Mouse (Mus musculus) adrenal gland, postnatal 10 days (tissue): Measurements from ENCODE around the gene Sqor. TPM values are rescaled to one million over a fixed set of nuclear protein-coding genes. Genes with fewer than 3 reads are reported as not detected.

Source experiments
- DNase-seq: peaks from one replicate; pipeline ENCODE4 v3.0.0; 2021; ENCODE audit warnings: mixed read lengths
- total RNA-seq, 2 experiments: library from RNA; stranded (reverse); gene quantifications; 2 replicates each; pipeline ENCODE4 v1.2.3; 2021

The Sqor gene
- total RNA-seq, 2 experiments from 2014 or later, result 45.4 to 59.1 TPM

DNA sequence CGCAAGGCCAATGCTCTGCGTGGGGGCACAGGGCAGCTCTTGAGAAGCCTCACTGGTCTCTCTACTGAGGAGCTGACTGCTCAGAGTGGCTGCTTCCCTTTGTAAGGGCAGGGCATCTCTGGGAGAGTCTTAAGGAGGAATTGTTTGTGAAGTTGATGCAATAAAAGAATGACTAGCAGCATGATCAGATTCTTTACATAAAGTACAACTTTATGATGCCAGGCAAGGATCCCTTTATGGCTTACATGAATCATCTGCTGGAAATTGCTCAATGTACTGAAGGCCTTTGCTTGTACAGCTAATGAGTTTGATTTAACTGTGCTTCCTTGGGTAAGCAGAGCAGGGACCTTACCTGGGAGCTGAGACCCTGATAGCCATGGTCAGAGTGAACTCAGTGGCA lies 18.7 kb downstream of the Sqor start:
- DNase-seq, result no peak

DNA sequence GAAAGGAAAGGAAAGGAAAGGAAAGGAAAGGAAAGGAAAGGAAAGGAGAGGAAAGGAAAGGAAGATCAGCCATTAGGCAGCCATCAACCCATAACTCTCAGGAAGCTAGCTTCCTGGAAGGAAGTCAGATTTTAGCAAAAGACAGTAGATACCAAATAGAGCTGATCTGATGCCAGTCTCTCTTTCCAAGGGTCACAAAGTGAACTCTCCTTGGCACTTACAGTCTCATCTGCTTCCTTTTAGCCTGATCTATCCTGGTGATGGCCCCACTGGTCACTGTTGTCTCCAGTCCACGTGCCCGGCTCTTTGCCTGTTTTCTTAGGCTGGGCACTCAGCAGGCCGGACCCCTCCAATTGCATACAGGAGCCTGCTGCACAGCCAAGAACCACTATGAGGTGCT lies 19.7 kb downstream of the Sqor start:
- DNase-seq, result no peak

GRCm38 (mm10) chr2:122786167-122786566 lies 21.1 kb downstream of the Sqor start:
- DNase-seq, result no peak

DNA sequence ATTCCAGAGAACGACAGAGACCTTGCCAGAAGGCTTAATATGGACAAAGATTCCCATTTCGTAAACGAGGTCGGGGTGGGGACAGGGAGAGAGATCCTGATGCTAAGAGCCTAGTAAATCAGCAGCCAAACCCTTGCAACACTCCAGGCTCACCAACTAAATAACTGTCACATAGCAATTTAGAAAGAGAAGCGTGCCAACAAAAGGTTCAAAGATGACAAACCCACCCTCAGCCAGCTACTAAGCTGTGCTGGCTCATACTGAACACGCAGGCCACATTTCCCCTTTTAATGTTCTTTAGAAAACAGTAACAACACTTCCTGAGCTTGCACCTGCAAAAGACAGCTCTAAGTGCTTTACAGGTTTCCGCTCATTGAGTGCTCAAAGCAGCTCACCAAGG lies 24.3 kb downstream of the Sqor start:
- DNase-seq, result peak; percentile 33

GRCm38 (mm10) chr2:122789730-122790129 lies 24.7 kb downstream of the Sqor start:
- no peak for DNase-seq

- no peak for DNase-seq
These were observed 39.4 kb downstream of the Sqor start for GRCm38 (mm10) chr2:122804392-122804791.

- no peak for DNase-seq
These were observed 41.0 kb downstream of the Sqor start for GRCm38 (mm10) chr2:122806040-122806439.

GRCm38 (mm10) chr2:122809027-122809426 lies 44.0 kb downstream of the Sqor start:
- no peak for DNase-seq

DNA sequence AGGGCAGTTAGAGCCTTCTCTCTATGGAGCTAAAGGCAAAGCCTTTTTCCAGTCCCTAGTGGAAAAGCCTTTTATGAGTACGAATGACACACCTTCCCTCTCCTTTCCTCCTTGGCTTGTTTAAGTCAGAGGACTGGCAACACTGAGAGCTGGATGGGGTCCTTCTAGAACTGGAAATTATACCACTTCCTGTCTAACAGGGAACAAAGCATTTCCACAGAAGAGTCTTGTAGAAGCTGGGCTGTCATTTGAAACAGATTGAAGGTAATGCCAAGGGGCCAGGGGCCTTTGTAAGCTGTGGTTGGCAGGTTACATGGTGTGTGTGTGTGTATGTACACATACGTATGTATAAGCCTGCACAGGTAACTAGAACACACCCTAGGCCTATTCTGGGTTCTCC lies 51.9 kb downstream of the Sqor start:
- DNase-seq, result no peak

GRCm38 (mm10) chr2:122821246-122821645 lies 56.2 kb downstream of the Sqor start:
- DNase-seq, result no peak

- peak; percentile 50 for DNase-seq
These were observed 60.6 kb downstream of the Sqor start for GRCm38 (mm10) chr2:122825406-122826236.

DNA sequence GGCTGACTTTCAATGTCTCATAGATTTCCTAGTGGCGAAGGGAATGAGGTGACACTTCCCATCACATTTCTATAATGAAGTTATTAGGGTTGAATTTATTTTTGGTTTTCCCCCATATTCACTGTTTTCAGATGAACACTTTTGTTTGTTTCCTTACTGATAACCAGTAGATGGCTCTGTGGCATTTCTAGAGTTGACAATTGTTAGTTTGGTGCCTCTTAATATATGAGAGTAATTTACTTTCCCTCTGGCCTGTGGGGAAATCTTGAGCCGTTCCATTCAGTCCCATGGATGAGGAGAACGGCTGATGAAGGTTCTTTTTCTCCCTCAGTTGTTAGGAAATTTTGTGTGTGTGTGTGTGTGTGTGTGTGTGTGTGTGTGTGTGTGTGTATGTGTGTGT lies 61.3 kb downstream of the Sqor start:
- no peak for DNase-seq

DNA sequence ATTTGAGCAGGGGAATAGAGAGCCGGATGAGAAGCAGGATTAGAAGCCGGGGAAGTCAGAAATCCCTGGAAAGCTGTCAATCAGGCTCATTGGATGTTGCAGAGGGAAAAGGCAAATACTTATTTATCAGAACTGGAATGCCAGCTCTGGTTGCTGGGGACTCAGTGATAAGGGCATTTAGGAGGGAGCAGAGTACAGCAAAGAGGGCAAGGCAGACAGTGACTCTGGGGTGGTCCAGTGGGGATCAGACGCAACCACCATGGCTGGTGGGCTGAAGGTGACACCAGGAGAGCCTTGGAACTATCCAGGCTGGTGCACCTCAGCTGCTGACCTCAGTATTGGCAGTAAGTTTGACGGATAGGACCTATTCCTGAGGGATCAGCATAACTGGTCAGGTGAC lies 89.6 kb downstream of the Sqor start:
- DNase-seq, result no peak

- DNase-seq, result no peak
These were observed 90.3 kb downstream of the Sqor start for GRCm38 (mm10) chr2:122855354-122855753.

Other genes with a start within 250 kb of the Sqor start
- gene Gatm, start 153.9 kb upstream of the Sqor start, total RNA-seq, result 10 to 100 TPM; 12.5 to 16.5 TPM
- gene AA467197, start 128.3 kb upstream of the Sqor start, total RNA-seq, result 1 to 10 TPM in 1 of 2 experiments, under 1 TPM in 1; 0.79 to 1.3 TPM
- gene Slc30a4, start 62.6 kb upstream of the Sqor start, total RNA-seq, result 10 to 100 TPM; 22.9 to 23.9 TPM
- gene Bloc1s6, start 26.7 kb upstream of the Sqor start, total RNA-seq, result 10 to 100 TPM; 21.8 to 27.6 TPM